ENCODE assay signal across 11 mouse cellular contexts in genomic region chr11:113951616-113951988, GRCm38 (mm10).
DNase-seq lines count a peak whose midpoint lies in the region; ATAC-seq and TF ChIP-seq lines count a peak whose summit lies in the region.
"Had no signal": no experiment of that assay in that cellular context is flagged by ENCODE, and none has a peak within 500 bp of the region (broad histone marks: within the 10 kb centered on the region; RNA-seq: fewer than 3 reads in every experiment).

No protein-coding gene starts in this region.

- peak overlapping the region; percentile 25; the same call in 1 of the 2 replicates for H3K4me2 ChIP-seq in forebrain, embryonic 16.5 days (ENCODE audit: low read length)
- peak overlapping the region; percentile 21; the same call in 1 of the 2 replicates for H3K4me2 ChIP-seq in midbrain, embryonic 14.5 days (ENCODE audit: low read length)
- no peak overlapping the region for H3K4me2 ChIP-seq in heart, embryonic 12.5 days
- H3K4me2 ChIP-seq: embryonic facial prominence, embryonic 13.5 days had no signal

- no peak overlapping the region for H3K9ac ChIP-seq in forebrain, embryonic 16.5 days (replicated peaks; ENCODE audit: low read depth, low read length)
- no peak overlapping the region; the same call in 1 of the 2 replicates for H3K9ac ChIP-seq in midbrain, embryonic 14.5 days (replicated peaks; ENCODE audit: low read length)
- H3K9ac ChIP-seq in heart, embryonic 12.5 days = no peak overlapping the region
- H3K9ac ChIP-seq: embryonic facial prominence, embryonic 13.5 days had no signal

- WGBS in forebrain, embryonic 16.5 days = 12% methylated on average over 15 of the region's 15 CpGs
- WGBS in midbrain, embryonic 14.5 days = 3% methylated on average over 15 of the region's 15 CpGs
- 92% methylated on average over 15 of the region's 15 CpGs for WGBS in thymus, adult 2 months
- 84% methylated on average over 15 of the region's 15 CpGs for WGBS in heart, embryonic 12.5 days

- peaks cover 22% of the 10 kb centered on the region for H3K4me1 ChIP-seq in forebrain, embryonic 16.5 days (replicated peaks; ENCODE audit: control insufficient read depth, insufficient read depth, low read length)
- peaks cover 32% of the 10 kb centered on the region for H3K4me1 ChIP-seq in midbrain, embryonic 14.5 days (ENCODE audit: control insufficient read depth, insufficient read depth, low read length)
- H3K4me1 ChIP-seq in thymus, adult 2 months (replicated peaks; ENCODE audit: control insufficient read depth, insufficient read depth, low read length) = no peaks in the 10 kb centered on the region
- H3K4me1 ChIP-seq in heart, embryonic 12.5 days (replicated peaks) = 0 out of 2 replicates have a peak, but pooled peaks cover 9% of the 10 kb centered on the region

- H3K36me3 ChIP-seq in forebrain, embryonic 16.5 days (ENCODE audit: control insufficient read depth, insufficient read depth) = no peaks in the 10 kb centered on the region
- H3K36me3 ChIP-seq in midbrain, embryonic 14.5 days (ENCODE audit: control insufficient read depth, insufficient read depth, low read length) = no peaks in the 10 kb centered on the region
- H3K36me3 ChIP-seq in thymus, adult 2 months (ENCODE audit: control insufficient read depth, insufficient read depth, low read length) = no peaks in the 10 kb centered on the region
- no peaks in the 10 kb centered on the region for H3K36me3 ChIP-seq in heart, embryonic 12.5 days
- H3K36me3 ChIP-seq: embryonic facial prominence, embryonic 13.5 days had no signal

- no peak for TF ChIP-seq POLR2A in thymus, adult 2 months (IDR thresholded peaks at IDR 0.05; ENCODE audit: control insufficient read depth, extremely low read depth, insufficient read depth, low read length, poor library complexity)

- H3K9me3 ChIP-seq in forebrain, embryonic 16.5 days (ENCODE audit: control insufficient read depth, low read length) = no peaks in the 10 kb centered on the region
- no peaks in the 10 kb centered on the region for H3K9me3 ChIP-seq in midbrain, embryonic 14.5 days (ENCODE audit: control insufficient read depth, low read length)
- peaks cover 11% of the 10 kb centered on the region; the same call in 1 of the 2 replicates for H3K9me3 ChIP-seq in heart, embryonic 12.5 days (replicated peaks)

- H3K27me3 ChIP-seq in forebrain, embryonic 16.5 days (replicated peaks; ENCODE audit: control insufficient read depth, insufficient read depth, low read length) = no peaks in the 10 kb centered on the region
- H3K27me3 ChIP-seq in midbrain, embryonic 14.5 days (ENCODE audit: control insufficient read depth, insufficient read depth, low read length) = no peaks in the 10 kb centered on the region
- H3K27me3 ChIP-seq in thymus, adult 2 months (ENCODE audit: control insufficient read depth, insufficient read depth, low read length) = no peaks in the 10 kb centered on the region
- H3K27me3 ChIP-seq in heart, embryonic 12.5 days (replicated peaks) = no peaks in the 10 kb centered on the region
- H3K27me3 ChIP-seq: embryonic facial prominence, embryonic 13.5 days had no signal

- H3K4me3 ChIP-seq in forebrain, embryonic 16.5 days (replicated peaks; ENCODE audit: low read length) = no peak overlapping the region
- H3K4me3 ChIP-seq in midbrain, embryonic 14.5 days (replicated peaks; ENCODE audit: low read depth, low read length) = no peak overlapping the region
- no peak overlapping the region for H3K4me3 ChIP-seq in thymus, adult 2 months (ENCODE audit: control insufficient read depth, insufficient read depth, low read length)
- no peak overlapping the region for H3K4me3 ChIP-seq in heart, embryonic 12.5 days
- H3K4me3 ChIP-seq: embryonic facial prominence, embryonic 13.5 days had no signal

- H3K27ac ChIP-seq in forebrain, embryonic 16.5 days (ENCODE audit: low read length) = no peak overlapping the region; the same call in 1 of the 2 replicates
- peak overlapping the region; percentile 71; the same call in 1 of the 2 replicates for H3K27ac ChIP-seq in midbrain, embryonic 14.5 days (replicated peaks; ENCODE audit: low read depth, low read length)
- H3K27ac ChIP-seq in thymus, adult 2 months (ENCODE audit: control insufficient read depth, insufficient read depth, low read length) = no peak overlapping the region
- H3K27ac ChIP-seq in heart, embryonic 12.5 days (ENCODE audit: poor library complexity, severe bottlenecking) = no peak overlapping the region
- H3K27ac ChIP-seq: embryonic facial prominence, embryonic 13.5 days had no signal

- ATAC-seq in forebrain, embryonic 16.5 days = peak; percentile 66
- peak; percentile 62; the same call in 1 of the 2 replicates for ATAC-seq in midbrain, embryonic 14.5 days (ENCODE audit: low FRiP score, low TSS enrichment)
- ATAC-seq in heart, embryonic 12.5 days (ENCODE audit: insufficient number of reproducible peaks, low FRiP score) = no peak

- no peak for TF ChIP-seq CTCF in thymus, adult 2 months (IDR thresholded peaks at IDR 0.05; ENCODE audit: borderline replicate concordance, control insufficient read depth, extremely low read depth, insufficient read depth, low read length, poor library complexity)

- DNase-seq in brain, adult 2 months (ENCODE audit: low read depth, low spot score) = peak; percentile 68
- DNase-seq in cerebellum, adult 18-20 months = peak; percentile 70 to 71
- DNase-seq in midbrain, embryonic 14.5 days = peak; percentile 68
- no peak for DNase-seq in thymus, postnatal 14 days
- DNase-seq in thymus, adult 2 months = no peak
- no peak for DNase-seq in left cerebral cortex, adult 18-20 months (ENCODE audit: low spot score in 2 of 2)
- DNase-seq: gastrocnemius, postnatal 25 days; heart, postnatal 14 days had no signal

Comparison
In these comparisons a context has a peak if more than half of its experiments do, and no peak if none do; other contexts are left out.
1. DNase-seq: peak in brain, adult 2 months (single experiment), cerebellum, adult 18-20 months (2 of 2) and midbrain, embryonic 14.5 days (single experiment); none in thymus, postnatal 14 days (single experiment), thymus, adult 2 months (single experiment) and left cerebral cortex, adult 18-20 months (0 of 2).